Mouse (Mus musculus): ENCODE results near the gene Tinagl1. TPM values are rescaled to one million over a fixed set of nuclear protein-coding genes. Genes with fewer than 3 reads are reported as not detected.
A peak's percentile ranks its signal among the peaks of the same experiment; 100 is the strongest.

Gene Tinagl1
- total RNA-seq, 2 experiments from 2014 or later, result 8.3 to 11.4 TPM

DNA sequence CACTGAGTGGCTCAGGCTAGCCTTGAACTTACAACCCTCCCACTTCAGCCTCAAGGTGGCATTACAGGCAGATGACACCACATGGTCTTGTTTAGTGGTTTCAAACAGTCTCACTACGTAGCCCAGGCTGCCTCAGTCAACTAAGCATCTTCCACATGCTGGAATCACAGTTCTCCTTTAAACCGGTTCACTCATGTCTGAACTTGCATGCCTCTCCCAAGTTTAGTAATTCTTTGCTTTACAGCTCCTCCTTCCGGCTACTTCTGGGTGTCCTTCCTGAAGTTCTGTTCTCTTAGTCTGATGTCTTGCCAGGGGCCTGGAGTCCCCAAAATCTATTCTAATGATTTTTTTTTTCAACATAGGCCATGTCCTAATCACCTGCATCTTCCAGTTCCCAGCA lies 20.7 kb downstream of the Tinagl1 start:
- no peak for ATAC-seq (ENCODE audit: poor library complexity, severe bottlenecking)

DNA sequence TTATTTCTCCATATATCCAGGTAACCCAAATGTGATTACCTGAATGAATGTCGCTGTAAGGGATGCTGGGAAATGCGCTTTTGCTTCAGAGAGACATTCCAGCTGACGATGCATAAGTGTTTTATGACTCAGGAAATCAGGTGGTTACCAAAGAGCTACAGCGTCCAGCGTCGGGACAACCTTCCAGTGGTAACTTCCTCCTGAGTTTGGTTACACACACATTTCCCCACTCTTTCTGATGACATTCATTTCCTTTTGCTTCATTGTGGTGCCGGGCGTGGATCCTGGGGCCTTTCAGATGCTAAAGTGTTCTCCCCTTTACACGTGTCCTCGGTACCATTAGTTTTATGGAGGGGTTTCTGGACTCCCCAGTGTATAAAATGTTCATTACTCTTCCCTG lies 26.5 kb downstream of the Tinagl1 start:
- peak; percentile 99 for ATAC-seq (ENCODE audit: poor library complexity, severe bottlenecking)

DNA sequence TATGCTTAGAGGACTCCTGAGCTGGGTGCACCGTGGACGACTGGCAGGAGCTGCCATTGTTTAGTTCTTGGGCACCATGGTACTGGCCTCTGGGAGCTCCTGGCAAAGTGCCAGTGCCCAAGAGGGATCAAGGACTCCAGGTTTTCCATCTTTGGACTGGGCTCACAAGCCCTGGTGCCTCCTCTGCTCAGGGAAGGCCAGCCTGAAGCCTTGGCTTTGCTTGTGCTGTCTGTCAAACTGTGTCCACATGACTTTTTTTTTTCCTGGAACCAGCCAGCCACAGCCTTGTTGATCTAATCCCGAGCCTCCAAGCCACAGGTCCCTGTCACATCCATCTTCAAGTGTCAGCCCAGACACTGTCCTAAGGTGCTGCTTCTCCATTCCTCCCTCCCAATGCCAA lies 33.1 kb downstream of the Tinagl1 start:
- ATAC-seq (ENCODE audit: poor library complexity, severe bottlenecking), result no peak

DNA sequence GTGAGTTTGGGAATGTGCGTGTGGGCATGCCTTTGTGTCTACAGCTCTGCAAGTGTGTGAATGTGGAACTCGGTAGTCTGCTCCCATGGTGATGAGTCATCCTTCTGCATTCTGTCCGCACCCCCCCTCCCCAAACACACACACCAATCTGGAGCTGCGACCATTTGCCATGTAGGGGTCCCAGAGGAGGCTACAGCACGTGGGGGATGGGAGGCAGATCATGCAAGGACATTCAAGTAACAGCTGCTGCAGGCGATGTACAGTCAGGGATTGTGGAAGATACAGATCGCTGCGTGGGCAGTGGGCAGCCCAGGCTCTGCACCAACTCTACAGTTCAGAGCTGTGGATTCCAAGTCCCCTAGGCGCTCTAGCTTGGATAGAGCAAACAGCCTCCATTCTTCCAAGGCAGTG lies 33.9 kb downstream of the Tinagl1 start:
- ATAC-seq (ENCODE audit: poor library complexity, severe bottlenecking), result no peak

DNA sequence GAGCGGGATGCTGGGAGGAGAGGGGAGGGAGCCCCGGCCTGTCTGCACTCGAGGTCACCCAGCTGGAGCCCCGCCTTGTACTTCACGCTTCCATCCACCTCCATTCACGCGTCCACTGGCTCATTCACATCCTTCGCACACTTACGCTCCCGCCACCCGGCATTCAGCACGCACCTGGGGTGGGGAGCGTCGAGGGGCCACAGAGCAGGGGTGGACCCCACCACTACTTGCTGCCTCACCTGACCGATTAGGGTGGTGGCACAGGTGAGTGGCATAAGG lies 35.8 kb downstream of the Tinagl1 start, which contains the start of gene Hcrtr1:
Hcrtr1 (minus strand) TSS at position 146 of the 279 bp plus-strand sequence.
- no peak for ATAC-seq (ENCODE audit: poor library complexity, severe bottlenecking)

DNA sequence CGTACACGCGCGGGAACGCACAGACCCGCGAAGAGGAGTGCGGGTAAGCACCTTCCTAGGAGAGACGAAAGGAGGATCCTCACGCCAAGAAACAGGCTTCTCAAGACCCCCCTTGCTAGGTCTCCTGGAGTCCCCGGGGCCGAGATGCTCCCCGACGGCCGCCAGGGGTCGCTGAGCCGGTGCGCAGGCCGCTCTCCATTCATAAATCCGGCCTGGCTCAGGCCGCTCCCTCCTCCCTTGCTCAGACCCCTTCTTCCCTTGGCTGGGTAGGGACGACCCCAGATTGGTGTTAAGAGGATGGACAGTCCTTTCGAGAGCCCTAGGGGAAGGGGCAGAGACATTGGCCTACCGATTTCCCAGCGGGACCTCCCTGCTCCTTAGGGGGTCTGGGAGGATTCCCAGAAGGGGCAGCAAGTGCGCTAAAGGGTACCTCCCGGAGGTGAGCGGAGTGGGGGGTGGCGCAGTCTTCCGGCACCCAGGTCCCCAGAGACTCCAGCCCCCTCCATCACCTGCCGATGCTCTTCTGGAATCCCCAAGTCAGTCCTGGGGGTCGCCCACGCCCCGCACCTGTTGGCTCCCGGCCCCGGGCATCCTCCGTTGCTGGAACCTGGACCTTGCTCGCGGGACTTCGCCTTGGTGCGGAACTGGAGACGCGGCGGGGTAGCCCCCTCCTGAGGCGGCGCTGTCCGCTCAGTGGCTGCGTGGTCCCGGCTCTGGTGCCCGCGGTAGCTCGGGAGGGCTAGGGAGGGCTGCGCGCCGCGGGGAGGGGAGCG lies 36.3 kb downstream of the Tinagl1 start:
- ATAC-seq (ENCODE audit: poor library complexity, severe bottlenecking), result peak; percentile 93

DNA sequence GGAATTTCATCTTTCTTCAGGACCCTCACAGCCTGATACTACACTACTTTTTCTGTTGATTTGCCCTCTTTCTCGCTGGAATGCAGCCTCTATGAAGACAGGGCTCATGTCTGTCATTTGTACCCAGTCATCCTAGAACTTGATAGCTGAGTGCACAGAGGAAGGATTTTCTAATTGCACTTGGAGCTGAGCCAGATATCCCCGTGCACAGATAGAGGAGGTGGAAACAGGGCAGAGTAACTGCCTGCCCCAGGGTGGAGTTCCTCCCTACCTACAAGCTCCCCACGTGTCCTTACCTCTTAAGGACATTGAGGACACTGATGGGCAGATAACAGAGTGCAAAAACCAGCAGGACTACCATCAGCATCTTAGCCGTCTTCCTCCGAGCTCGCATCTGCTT lies 41.5 kb downstream of the Tinagl1 start:
- ATAC-seq (ENCODE audit: poor library complexity, severe bottlenecking), result no peak

DNA sequence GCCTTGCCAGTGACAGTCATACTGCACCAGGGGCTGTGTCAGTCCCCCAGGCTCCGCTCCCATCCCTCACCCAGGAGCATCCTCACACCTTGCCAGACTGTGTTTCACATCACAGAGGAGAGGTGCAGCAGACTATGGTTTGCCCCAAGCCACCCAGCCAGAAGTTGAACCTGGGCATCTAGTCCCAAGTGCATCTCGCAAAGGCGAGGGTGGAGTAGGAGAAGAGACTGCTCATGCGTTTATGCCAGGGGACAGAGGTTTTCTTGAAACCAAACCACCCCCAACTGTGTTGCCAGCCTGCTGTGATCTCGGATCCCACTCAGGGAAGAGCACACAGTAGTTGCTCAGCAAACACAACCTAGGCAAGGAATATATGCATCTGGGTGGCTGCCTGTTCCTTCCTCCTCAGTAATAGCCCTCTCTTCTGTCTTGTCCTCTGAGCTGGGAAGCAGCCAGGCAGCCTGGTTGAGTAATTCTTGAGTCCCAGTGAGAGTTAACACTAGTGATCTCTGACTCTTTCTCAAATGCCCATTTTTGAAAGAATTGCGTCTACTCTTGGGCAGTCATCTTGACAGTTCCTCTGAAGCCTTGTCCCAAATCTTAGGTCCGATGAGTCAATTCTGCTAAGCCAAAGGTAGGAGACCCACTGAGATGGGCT lies 43.3 kb downstream of the Tinagl1 start:
- no peak for ATAC-seq (ENCODE audit: poor library complexity, severe bottlenecking)

DNA sequence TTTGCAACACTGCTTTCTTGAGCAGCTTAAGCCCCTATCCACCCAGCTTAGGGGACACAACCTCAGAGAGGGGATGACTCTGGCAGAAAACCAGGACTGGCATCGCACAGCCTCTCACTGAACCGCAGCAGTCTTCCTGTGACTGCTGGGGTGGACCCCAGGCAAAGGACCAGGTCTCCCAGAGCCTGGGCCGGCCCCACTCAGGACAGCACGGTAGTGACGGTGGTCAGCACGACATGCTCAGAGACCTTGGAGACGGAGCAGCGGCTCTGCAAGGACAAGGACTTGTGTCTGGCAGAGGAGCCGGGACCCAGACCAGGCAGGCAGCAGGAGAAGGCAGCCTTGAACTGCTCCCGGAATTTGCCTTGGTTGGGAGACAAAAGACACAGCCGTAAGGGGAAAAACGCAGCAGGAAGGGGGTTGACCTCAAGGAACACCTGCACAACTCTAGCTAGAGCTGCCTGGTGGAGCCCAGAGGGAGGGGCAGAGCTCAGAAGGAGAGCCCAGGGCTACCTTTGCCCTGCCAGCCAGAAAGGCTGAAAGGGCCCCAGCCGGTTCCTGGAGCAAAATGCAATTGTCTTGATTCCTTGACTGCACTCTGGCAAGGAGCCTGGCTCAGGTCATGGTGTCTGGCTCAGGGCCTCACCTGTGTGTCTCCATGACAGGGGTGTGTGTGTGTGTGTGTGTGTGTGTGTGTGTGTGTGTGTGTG lies 44.1 kb downstream of the Tinagl1 start:
- ATAC-seq (ENCODE audit: poor library complexity, severe bottlenecking), result no peak

DNA sequence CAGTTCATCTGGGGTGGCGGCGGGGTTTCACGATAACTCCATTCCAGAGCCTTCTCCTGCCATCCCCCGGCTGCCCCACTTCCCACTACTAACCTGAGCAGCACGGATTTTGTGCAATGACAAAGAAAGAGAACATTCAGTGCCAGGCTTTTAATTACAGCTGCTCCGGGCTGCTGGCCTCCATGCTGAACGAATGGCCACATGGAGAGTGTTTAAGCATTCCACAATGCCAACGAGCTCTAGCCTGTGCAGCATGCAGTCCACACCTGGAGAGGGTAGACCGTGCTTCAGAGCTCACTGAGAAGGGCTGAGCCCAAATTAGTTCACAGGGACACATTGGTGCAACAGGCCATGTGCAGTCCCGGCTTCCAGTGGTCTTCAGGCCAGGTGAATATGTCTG lies 44.8 kb downstream of the Tinagl1 start:
- ATAC-seq (ENCODE audit: poor library complexity, severe bottlenecking), result no peak

DNA sequence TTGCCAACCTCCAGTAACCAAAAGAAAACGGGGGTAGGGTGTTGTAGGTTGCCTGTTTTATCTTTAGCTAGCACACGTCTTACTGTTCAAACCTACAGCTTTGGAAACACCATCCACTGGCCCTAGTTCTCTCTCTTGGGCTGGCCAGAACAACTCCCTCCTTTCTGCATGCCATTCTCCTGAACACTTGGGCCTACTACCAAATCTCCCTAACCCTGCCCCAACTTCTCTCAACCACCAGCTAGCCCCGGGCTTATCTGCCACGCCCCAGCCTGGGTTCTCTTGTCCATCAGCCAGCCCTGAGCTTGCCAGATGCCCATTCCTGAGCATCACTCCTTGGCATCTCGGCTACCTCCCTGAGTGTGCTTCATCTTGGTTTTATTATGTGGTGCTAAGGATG lies 46.0 kb downstream of the Tinagl1 start:
- ATAC-seq (ENCODE audit: poor library complexity, severe bottlenecking), result no peak

DNA sequence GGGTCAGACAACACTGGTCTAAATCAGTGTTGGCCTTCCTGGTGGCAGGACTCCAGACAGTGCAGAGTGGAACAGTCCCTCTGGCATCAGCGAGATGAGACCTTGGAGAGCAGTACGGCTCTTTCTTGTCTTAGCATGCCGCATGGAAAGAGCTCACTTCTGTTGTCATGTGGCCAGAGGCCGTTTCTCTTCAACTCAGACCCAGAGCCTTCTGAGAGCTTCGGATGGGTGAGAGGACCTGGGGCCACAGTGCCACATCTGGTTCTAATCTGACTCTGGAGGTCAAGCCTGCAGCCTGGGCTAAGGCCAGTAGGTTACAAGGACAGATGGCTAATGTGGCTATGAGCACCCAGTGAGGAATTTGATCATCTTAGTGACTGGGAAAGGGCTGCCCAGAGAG lies 49.0 kb downstream of the Tinagl1 start:
- ATAC-seq (ENCODE audit: poor library complexity, severe bottlenecking), result no peak

DNA sequence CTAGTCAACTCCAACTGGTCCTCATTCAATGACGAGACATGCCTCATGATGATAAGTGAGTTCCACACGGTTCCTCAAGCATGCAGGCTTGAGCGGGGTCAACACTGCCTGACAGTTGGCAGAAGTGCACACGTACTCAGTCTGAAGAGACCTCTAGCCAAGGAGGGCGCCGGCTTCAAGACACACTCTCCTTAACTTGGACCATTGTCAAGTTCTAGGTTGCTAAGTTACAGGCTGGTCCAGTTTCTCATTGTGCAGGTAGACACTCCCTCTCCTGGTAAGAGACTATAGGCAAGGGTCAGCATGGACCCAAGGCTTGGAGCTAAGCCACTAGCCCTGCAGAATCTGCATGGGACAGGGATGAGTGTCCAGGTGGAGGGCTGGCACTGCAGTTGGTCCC lies 49.8 kb downstream of the Tinagl1 start:
- no peak for ATAC-seq (ENCODE audit: poor library complexity, severe bottlenecking)

DNA sequence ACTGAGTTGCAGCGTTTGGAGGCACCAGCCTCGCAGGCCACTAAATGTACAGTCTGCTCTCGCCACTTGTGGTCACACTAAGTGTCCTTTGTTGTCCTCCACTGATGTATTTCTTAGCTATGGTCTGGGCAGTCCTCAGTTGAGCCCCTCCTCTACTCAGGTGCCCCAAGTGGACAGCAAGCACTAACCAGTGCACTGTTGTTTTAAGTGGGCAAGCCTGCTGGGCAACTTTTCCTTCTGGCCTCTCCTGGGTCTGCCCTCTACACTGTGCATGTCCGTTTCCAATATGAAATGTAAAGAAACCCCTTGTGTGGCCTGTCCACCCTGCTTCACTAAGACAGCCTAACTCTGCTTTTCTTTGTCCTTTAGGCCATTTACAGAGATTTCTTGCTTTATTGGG lies 50.8 kb downstream of the Tinagl1 start:
- ATAC-seq (ENCODE audit: poor library complexity, severe bottlenecking), result no peak

DNA sequence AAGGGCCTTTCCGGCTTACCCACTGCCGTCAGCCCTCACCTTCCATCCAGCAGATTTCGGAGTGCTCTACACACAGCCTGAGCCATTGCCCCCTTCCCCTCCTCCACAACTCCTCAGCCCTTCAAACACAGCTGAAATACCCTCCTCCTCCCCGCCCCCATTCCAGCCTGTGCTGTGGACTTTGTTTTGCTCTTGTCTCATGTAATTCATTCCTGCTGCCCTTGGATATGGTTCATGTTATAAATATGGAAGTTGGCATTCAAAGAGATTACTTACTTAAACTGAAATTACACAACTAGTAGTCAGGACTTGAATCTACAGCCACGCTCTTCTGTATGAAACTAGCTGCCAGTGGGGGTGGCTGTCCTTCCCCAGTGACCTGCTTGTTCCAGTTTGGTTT lies 51.9 kb downstream of the Tinagl1 start:
- ATAC-seq (ENCODE audit: poor library complexity, severe bottlenecking), result no peak

DNA sequence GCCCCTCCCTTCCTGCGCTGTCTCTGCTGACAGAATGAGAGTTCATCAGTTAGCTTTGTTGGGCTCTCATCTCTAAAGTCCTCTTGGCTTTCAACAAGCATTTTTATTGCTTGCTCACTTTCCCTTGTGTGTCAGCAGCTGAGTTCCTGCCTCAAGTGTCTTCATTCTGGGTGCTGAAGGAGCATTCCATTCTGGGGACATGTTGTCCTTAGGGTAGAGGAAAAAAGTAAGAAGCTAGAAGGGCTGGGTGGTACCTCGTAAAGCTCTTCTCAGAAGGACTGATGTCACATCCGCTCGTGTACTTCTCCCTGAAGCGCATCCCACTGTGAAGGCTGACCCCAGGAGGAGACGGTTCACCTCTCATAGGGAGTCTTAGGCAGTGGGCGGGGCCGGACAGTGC lies 53.4 kb downstream of the Tinagl1 start:
- no peak for ATAC-seq (ENCODE audit: poor library complexity, severe bottlenecking)

DNA sequence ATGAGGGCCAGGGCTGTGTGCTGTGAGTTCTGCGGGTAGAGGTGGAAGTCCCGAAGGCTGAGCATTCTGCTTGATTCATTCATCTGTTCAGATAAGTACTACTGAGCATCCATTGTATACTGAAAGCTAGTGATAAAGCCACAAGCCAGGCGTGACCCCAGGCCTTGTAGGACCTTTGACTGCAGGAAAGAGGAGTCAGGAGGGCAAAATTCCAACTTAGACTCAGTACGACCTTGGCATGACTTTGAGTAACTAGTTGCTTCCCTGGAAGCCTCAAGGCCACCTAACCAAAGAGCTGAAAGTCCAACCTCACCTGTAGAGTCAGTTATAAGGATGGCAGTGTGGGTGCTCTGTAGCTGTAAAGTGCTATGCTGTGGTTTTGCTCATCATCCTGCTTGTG lies 54.2 kb downstream of the Tinagl1 start:
- ATAC-seq (ENCODE audit: poor library complexity, severe bottlenecking), result no peak

Other genes starting within 250 kb of the Tinagl1 start
- 0.18 and 0.36 TPM in 2 replicates for gene Spocd1, start 245.9 kb downstream of the Tinagl1 start, total RNA-seq (2015)
- gene Spocd1, start 245.9 kb downstream of the Tinagl1 start, total RNA-seq (2017), result 0.08 and 0.44 TPM in 2 replicates
- not detected in 2 replicates for gene Adgrb2, start 190.3 kb downstream of the Tinagl1 start, total RNA-seq (2015)
- gene Adgrb2, start 190.3 kb downstream of the Tinagl1 start, total RNA-seq (2017), result 0.04 and 1.9 TPM in 2 replicates
- not detected in 2 replicates for gene Col16a1, start 127.3 kb downstream of the Tinagl1 start, total RNA-seq (2015)
- not detected in 2 replicates for gene Col16a1, start 127.3 kb downstream of the Tinagl1 start, total RNA-seq (2017)
- gene Pef1, start 72.6 kb downstream of the Tinagl1 start, total RNA-seq (2015), result 53.1 TPM in 2 replicates
- gene Pef1, start 72.6 kb downstream of the Tinagl1 start, total RNA-seq (2017), result 12.3 and 18.0 TPM in 2 replicates
- not detected in 2 replicates for gene Hcrtr1, start 35.8 kb downstream of the Tinagl1 start, total RNA-seq (2015)
- gene Hcrtr1, start 35.8 kb downstream of the Tinagl1 start, total RNA-seq (2017), result not detected in 2 replicates
- not detected in 2 replicates for gene Gm853, start 47.3 kb upstream of the Tinagl1 start, total RNA-seq (2015)
- not detected in 2 replicates for gene Gm853, start 47.3 kb upstream of the Tinagl1 start, total RNA-seq (2017)
- gene Serinc2, start 104.1 kb upstream of the Tinagl1 start, total RNA-seq (2015), result 0.16 and 0.27 TPM in 2 replicates
- not detected in 2 replicates for gene Serinc2, start 104.1 kb upstream of the Tinagl1 start, total RNA-seq (2017)
- gene Fabp3, start 133.5 kb upstream of the Tinagl1 start, total RNA-seq (2015), result not detected in 2 replicates
- gene Fabp3, start 133.5 kb upstream of the Tinagl1 start, total RNA-seq (2017), result 0.28 and 0.33 TPM in 2 replicates
- not detected in 2 replicates for gene Gm10570, start 133.6 kb upstream of the Tinagl1 start, total RNA-seq (2015)
- gene Gm10570, start 133.6 kb upstream of the Tinagl1 start, total RNA-seq (2017), result not detected in 2 replicates
- 13.9 and 15.0 TPM in 2 replicates for gene Zcchc17, start 184.8 kb upstream of the Tinagl1 start, total RNA-seq (2015)
- 52.1 and 68.3 TPM in 2 replicates for gene Zcchc17, start 184.8 kb upstream of the Tinagl1 start, total RNA-seq (2017)
- 49.8 and 50.6 TPM in 2 replicates for gene Snrnp40, start 185.0 kb upstream of the Tinagl1 start, total RNA-seq (2015)
- gene Snrnp40, start 185.0 kb upstream of the Tinagl1 start, total RNA-seq (2017), result 52.9 and 54.7 TPM in 2 replicates